Mouse (Mus musculus): ENCODE data around the gene Nprl2.

Nprl2 gene

DNA sequence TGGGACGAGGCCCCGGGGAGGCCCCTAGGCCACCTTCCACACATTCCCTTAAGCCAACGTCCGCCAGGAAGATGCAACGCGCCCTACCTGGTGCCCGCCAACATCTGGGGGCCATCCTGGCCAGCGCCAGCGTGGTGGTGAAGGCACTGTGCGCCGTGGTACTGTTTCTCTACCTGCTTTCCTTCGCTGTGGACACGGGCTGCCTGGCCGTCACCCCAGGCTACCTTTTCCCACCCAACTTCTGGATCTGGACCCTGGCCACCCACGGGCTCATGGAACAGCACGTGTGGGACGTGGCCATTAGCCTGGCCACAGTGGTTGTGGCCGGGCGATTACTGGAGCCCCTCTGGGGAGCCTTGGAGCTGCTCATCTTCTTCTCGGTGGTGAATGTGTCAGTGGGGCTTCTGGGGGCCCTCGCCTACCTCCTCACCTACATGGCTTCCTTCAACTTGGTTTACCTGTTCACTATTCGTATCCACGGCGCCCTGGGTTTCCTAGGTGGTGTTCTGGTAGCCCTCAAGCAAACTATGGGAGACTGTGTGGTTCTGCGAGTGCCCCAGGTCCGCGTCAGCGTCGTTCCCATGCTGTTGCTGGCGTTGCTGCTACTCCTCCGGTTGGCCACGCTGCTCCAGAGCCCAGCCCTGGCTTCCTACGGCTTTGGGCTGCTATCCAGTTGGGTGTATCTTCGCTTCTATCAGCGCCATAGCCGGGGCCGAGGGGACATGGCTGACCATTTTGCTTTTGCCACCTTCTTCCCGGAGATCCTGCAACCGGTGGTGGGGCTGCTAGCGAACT, 7.4 kb upstream of the Nprl2 start:
- in situ Hi-C loops (cut with MboI; ENCODE audit: low sequenced_read_pairs), result no loop called here

GRCm38 (mm10) chr9:107538231-107538630, 3.8 kb upstream of the Nprl2 start:
- in situ Hi-C loops (cut with MboI; ENCODE audit: low sequenced_read_pairs), result no loop called here

GRCm38 (mm10) chr9:107538711-107539110, 3.3 kb upstream of the Nprl2 start:
- in situ Hi-C loops (cut with MboI; ENCODE audit: low sequenced_read_pairs), result no loop called here

DNA sequence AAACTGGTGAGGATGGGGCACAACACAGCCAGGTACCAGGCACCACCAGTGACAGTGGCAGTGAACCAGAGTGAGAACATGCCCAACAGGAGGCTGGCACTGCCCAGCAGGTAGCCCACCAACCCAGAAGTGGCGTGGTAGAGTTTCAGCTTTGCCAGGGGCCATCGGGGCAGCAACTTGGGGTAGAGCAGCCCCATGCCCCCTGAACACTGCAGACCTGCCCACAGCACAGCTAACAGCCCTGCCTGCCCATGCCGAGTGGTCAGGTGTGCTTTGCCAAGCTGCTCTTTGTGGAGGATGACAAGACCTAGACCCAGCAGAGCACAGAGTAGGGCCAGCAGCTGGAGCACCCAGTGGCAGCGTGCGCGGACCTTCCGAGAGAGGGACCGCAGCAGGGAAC, 2.1 kb upstream of the Nprl2 start:
- in situ Hi-C loops (cut with MboI; ENCODE audit: low sequenced_read_pairs), result no loop called here

DNA sequence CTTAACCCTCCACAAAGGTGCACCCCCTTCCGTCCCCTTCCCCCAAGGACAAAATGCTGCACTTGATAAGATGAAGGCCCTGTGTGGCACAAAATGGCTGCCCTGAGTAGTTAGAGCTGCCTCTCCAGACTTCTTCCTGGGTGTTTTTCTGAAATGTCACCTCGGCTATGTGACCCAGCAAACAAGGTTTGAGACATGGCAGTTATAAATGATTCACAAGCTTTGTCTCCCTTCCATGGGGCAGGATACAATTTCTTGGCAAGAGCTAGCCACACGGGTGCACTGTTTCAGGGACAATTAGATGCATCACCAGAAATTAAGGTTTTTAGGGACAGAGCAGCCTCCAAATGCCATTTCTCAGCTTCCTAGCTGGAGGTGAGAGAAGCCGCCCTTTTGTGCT, 1.6 kb upstream of the Nprl2 start:
- in situ Hi-C loops (cut with MboI; ENCODE audit: low sequenced_read_pairs), result no loop called here

DNA sequence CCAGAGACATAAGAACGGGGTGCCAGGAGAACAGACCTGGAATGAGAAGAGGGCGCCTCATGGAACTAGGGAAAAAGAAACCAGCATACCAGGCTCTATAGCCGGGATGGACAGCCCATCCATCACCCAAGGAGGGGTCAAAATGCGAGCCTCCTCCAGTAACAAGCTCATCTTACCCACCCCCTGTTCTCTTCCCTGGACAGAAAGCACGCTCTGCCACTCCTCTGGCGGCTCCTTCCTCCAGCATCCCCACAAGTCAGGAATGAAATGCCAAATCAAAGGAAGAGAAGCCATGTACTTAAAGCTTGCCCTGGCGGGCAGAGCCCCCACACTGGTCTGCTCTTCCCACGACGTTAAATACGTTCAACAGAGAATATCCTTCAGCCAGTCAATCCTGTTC, 1.0 kb upstream of the Nprl2 start:
- in situ Hi-C loops (cut with MboI; ENCODE audit: low sequenced_read_pairs), result no loop called here

- in situ Hi-C loops (cut with MboI; ENCODE audit: low sequenced_read_pairs), result no loop called here
Measured at GRCm38 (mm10) chr9:107542352-107542686, 293 bp downstream of the Nprl2 start.

- in situ Hi-C loops (cut with MboI; ENCODE audit: low sequenced_read_pairs), result no loop called here
Measured at GRCm38 (mm10) chr9:107542721-107543120, 695 bp downstream of the Nprl2 start.

DNA sequence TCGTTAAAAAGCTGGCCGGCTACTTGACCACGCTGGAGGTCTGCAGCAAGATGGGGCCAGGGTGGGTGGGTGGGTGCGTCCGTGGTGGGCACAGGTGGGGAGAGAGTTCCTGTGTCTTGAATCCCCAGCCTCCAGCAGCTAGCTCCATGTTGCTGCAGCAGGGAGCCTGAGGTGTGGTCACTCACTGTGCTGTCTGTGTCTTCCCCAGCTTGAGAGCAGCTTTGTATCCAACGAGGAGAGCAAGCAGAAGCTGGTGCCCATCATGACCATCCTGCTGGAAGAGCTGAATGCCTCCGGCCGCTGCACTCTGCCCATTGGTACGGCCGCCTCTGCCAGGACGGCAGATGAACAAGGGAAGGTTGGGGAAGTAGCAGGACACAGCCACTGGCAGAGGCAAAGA, 1.3 kb downstream of the Nprl2 start:
- in situ Hi-C loops (cut with MboI; ENCODE audit: low sequenced_read_pairs), result no loop called here

GRCm38 (mm10) chr9:107544196-107544700, 2.2 kb downstream of the Nprl2 start:
- in situ Hi-C loops (cut with MboI; ENCODE audit: low sequenced_read_pairs), result no loop called here

GRCm38 (mm10) chr9:107544729-107545128, 2.7 kb downstream of the Nprl2 start:
- in situ Hi-C loops (cut with MboI; ENCODE audit: low sequenced_read_pairs), result no loop called here

GRCm38 (mm10) chr9:107545199-107545598, 3.2 kb downstream of the Nprl2 start:
- in situ Hi-C loops (cut with MboI; ENCODE audit: low sequenced_read_pairs), result no loop called here

GRCm38 (mm10) chr9:107545602-107546001, 3.6 kb downstream of the Nprl2 start:
- in situ Hi-C loops (cut with MboI; ENCODE audit: low sequenced_read_pairs), result no loop called here

DNA sequence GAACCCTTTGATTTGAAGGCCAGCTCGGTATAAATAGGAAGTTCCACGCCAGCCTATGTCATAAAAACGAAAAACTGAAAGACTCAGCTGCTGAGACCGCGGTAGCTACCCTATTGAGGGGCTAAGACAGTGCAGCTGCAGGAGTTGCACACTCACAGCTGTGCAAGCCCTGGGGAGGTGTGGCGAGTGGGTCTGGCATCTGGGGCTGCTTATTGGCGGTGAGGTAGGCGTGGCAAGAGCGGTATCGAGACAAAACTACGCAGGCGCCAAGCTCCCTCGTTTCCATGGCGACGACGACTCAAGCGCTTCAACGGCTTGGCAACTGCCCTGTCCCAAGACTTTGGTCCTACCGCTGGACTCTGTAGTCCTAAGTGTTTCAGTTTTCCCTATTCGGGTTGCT, 5.0 kb downstream of the Nprl2 start, which contains the start of gene Zmynd10:
Gene Zmynd10 (plus strand): TSS at position 273 of the 400 bp plus-strand sequence.
- in situ Hi-C loops (cut with MboI; ENCODE audit: low sequenced_read_pairs), result no loop called here

DNA sequence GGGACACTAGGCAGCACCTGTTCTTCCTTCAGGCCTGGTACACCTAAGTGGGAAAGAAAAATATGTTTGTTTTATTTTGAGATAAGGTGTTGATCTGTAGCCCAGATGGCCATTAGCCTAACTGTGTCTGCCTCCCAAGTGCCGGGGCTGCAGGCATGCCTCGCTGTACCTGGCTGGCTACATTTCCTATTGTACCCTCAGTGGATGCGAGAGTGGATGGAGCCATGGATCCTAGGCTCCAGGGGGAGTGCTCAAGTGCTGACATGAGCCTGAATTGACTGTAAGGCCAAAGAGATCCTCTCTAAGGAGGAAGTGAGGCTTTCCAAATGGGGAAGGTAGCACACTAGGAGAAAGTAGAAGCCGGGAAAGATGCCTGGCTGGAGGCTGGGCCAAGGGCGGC, 5.9 kb downstream of the Nprl2 start:
- in situ Hi-C loops (cut with MboI; ENCODE audit: low sequenced_read_pairs), result no loop called here

DNA sequence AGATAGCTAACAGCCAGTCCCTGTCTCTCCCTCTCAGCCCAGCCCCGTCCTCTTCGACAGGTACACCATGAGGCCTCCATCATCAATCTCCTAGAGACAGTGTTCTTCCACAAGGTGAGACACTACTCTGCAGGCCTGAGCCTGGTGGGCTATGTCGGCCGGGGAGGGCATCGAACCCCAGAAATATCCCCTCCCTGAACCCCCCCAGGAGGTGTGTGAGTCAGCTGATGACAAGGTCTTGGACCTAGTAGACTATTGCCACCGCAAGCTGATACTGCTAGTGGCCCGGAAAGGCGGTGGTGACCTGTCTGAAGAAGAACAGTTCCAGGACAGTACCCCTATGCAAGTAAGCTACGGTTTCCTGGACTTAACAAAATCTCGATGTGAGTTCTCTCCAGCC, 6.8 kb downstream of the Nprl2 start:
- in situ Hi-C loops (cut with MboI; ENCODE audit: low sequenced_read_pairs), result no loop called here

GRCm38 (mm10) chr9:107549297-107550074, 7.5 kb downstream of the Nprl2 start:
- in situ Hi-C loops (cut with MboI; ENCODE audit: low sequenced_read_pairs), result no loop called here

GRCm38 (mm10) chr9:107550491-107551116, 8.6 kb downstream of the Nprl2 start:
- in situ Hi-C loops (cut with MboI; ENCODE audit: low sequenced_read_pairs), result no loop called here

- in situ Hi-C loops (cut with MboI; ENCODE audit: low sequenced_read_pairs), result no loop called here
Measured at GRCm38 (mm10) chr9:107551117-107551889, 9.3 kb downstream of the Nprl2 start, which contains the start of gene Rassf1. TSS of gene Rassf1 (plus strand) at chr9:107551555.

DNA sequence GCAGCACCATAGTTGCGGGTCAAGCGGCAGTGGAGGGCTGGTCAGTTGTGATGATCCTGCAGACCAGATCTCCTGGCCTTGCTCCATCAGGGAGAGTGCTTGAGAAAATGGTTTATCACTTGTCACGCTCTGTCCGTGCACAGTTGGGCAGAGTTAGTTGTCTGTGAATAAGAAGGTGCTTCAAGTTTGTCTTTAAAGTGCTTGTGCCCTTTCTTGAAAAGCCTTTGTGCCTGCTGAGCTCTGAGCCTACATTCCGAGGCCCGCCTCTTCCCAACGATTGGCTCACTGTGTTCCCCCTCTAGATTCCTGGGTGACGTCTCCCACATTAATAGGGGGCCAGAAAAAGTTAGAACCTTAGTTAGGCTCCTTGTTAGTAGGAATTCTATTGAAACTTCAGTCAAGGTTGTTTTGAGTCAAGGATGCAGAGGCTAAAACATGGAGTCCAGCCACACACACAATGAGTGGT, 9.9 kb downstream of the Nprl2 start:
- in situ Hi-C loops (cut with MboI; ENCODE audit: low sequenced_read_pairs), result no loop called here
